In genomic region chr4:45308046-45308445, GRCm38 (mm10) we compare ENCODE assay signal across 9 mouse cellular contexts. TPM values are rescaled to one million over a fixed set of nuclear protein-coding genes. Genes with fewer than 3 reads are reported as not detected.
A peak's percentile ranks its signal among the peaks of the same experiment; 100 is the strongest.
DNase-seq lines count a peak whose midpoint lies in the region; ATAC-seq and TF ChIP-seq lines count a peak whose summit lies in the region.
"Had no signal": no experiment of that assay in that cellular context is flagged by ENCODE, and none has a peak within 500 bp of the region (broad histone marks: within the 10 kb centered on the region; RNA-seq: fewer than 3 reads in every experiment).

No protein-coding gene starts in this region.

- 0 out of 2 replicates have a peak, but pooled peaks cover 3% of the 10 kb centered on the region for H3K9me3 ChIP-seq in neural tube, embryonic 15.5 days (replicated peaks)
- H3K9me3 ChIP-seq: limb, embryonic 15.5 days had no signal

- H3K9ac ChIP-seq in neural tube, embryonic 15.5 days (replicated peaks), result no peak overlapping the region
- H3K9ac ChIP-seq: limb, embryonic 15.5 days had no signal

- WGBS in neural tube, embryonic 15.5 days, result 46% methylated on average over 11 of the region's 11 CpGs

- TF ChIP-seq CTCF in embryonic fibroblast, embryonic 13.5 days (IDR thresholded peaks at IDR 0.05; ENCODE audit: borderline replicate concordance, insufficient read depth, low read length), result peak; percentile 52; the same call in 1 of the 2 replicates

- no peak overlapping the region for H3K4me3 ChIP-seq in neural tube, embryonic 15.5 days (replicated peaks)
- no peak overlapping the region for H3K4me3 ChIP-seq in embryonic fibroblast, embryonic 13.5 days (ENCODE audit: insufficient read depth, low read length)
- H3K4me3 ChIP-seq: limb, embryonic 15.5 days had no signal

- no peak for TF ChIP-seq POLR2A in embryonic fibroblast, embryonic 13.5 days (IDR thresholded peaks at IDR 0.05; ENCODE audit: low read depth, low read length)

- peaks cover 75% of the 10 kb centered on the region for H3K36me3 ChIP-seq in neural tube, embryonic 15.5 days

- intact Hi-C loops in left cerebral cortex, postnatal 36 days (cut with DNase I), result no loop called here

- no peaks in the 10 kb centered on the region for H3K27me3 ChIP-seq in neural tube, embryonic 15.5 days (replicated peaks)
- H3K27me3 ChIP-seq: limb, embryonic 15.5 days had no signal

- no peaks in the 10 kb centered on the region for H3K4me1 ChIP-seq in neural tube, embryonic 15.5 days
- H3K4me1 ChIP-seq in embryonic fibroblast, embryonic 13.5 days (ENCODE audit: control insufficient read depth, insufficient read depth, low read length), result no peaks in the 10 kb centered on the region
- H3K4me1 ChIP-seq: limb, embryonic 15.5 days had no signal

- H3K27ac ChIP-seq in neural tube, embryonic 15.5 days (replicated peaks), result no peak overlapping the region
- H3K27ac ChIP-seq in embryonic fibroblast, embryonic 13.5 days (ENCODE audit: insufficient read depth, low read length), result no peak overlapping the region
- H3K27ac ChIP-seq: limb, embryonic 15.5 days had no signal

- peak; percentile 89 for ATAC-seq in frontal cortex, adult (ENCODE audit: low TSS enrichment)
- ATAC-seq in neural tube, embryonic 15.5 days (ENCODE audit: low FRiP score), result no peak

- no peak overlapping the region for H3K4me2 ChIP-seq in neural tube, embryonic 15.5 days
- H3K4me2 ChIP-seq: limb, embryonic 15.5 days had no signal

- no peak for DNase-seq in frontal cortex, postnatal 14 days (ENCODE audit: low spot score in 2 of 2)
- DNase-seq in neural tube, embryonic 10.5 days (ENCODE audit: extremely low spot score, low spot score), result peak; percentile 18
- peak; percentile 69 for DNase-seq in retina, postnatal 1 day
- DNase-seq in MN1 (ENCODE audit: low spot score), result no peak
- DNase-seq in left cerebral cortex, postnatal 36 days (ENCODE audit: low spot score in 2 of 2), result no peak

RNA-seq across cellular contexts. Expression of gene Trmt10b, which starts 11.1 kb away (rescaled TPM):
- polyA plus RNA-seq in neural tube, embryonic 15.5 days (2015; fragmentation: Nextera tagmentation; extraction: Ambion mirVana), result 22.8 and 23.5 TPM in 2 replicates
- polyA plus RNA-seq in embryonic fibroblast, embryonic 13.5 days (2011; ENCODE audit: insufficient read length, low read depth, missing spikeins), result 11.2 and 12.6 TPM in 2 replicates
- total RNA-seq in left cerebral cortex, postnatal 36 days (2021), result 10 to 100 TPM; 15.0 to 17.8 TPM

RNA-seq across cellular contexts. Expression of gene Dcaf10, which starts 33.9 kb away (rescaled TPM):
- 8.0 and 8.6 TPM in 2 replicates for polyA plus RNA-seq in neural tube, embryonic 15.5 days (2015; fragmentation: Nextera tagmentation; extraction: Ambion mirVana)
- 24.4 and 26.3 TPM in 2 replicates for polyA plus RNA-seq in embryonic fibroblast, embryonic 13.5 days (2011; ENCODE audit: insufficient read length, low read depth, missing spikeins)
- 10 to 100 TPM; 19.3 to 22.7 TPM for total RNA-seq in left cerebral cortex, postnatal 36 days (2021)

RNA-seq across cellular contexts. Expression of gene Exosc3, which starts 34.5 kb away (rescaled TPM):
- polyA plus RNA-seq in neural tube, embryonic 15.5 days (2015; fragmentation: Nextera tagmentation; extraction: Ambion mirVana), result 30.6 and 48.7 TPM in 2 replicates
- 30.6 and 39.2 TPM in 2 replicates for polyA plus RNA-seq in embryonic fibroblast, embryonic 13.5 days (2011; ENCODE audit: insufficient read length, low read depth, missing spikeins)
- 10 to 100 TPM; 12.3 to 17.8 TPM for total RNA-seq in left cerebral cortex, postnatal 36 days (2021)

Comparison
In these comparisons a context has a peak if more than half of its experiments do, and no peak if none do; other contexts are left out.
1. DNase-seq: peak in neural tube, embryonic 10.5 days (single experiment) and retina, postnatal 1 day (single experiment); none in frontal cortex, postnatal 14 days (0 of 2), MN1 (single experiment) and left cerebral cortex, postnatal 36 days (0 of 2).